Mouse (Mus musculus) R1 (cell line): ENCODE data around the gene Heatr4.

Source experiments
- DNase-seq: peaks from one replicate; pipeline ENCODE4 v3.0.0-alpha.2; 2018; ENCODE audit warnings: low read depth, low spot score

Heatr4 gene

DNA sequence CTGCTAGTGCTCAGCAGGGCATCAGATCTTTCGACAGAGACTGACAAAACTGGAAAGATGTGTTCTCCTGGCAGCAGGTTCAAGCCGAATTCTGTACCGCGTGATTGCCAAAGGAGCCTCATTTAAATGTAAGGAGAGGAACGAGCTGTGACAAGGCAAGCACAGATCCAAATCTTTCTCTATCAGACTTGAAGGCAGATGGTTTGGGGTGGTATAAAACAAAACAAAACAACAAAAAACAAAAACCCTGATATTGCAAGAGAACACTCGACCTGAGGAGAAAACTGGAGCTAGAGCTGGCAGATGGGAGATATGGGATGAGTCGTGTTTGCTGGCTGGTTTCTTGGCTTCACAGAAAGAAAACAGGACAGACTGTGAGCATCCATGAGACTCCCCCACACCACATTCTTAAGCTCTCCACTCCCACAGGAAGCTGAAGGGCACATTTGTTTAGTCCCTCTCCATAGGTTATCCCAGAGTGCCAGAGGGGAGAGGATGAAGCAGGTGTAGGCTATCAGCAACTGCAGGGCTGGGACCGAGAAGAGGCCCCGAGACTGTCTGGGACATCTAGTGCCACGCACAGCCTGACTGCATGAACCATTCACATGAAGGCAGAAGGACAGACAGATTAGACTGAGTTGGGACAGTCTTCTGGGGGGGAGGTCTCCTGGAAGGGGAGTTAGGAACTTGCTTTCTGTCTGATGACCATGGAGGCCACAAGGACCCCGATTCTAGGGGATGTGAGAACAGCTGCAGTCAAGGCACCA, 13.9 kb upstream of the Heatr4 start:
- DNase-seq: no peak

- no peak for DNase-seq
Measured at GRCm38 (mm10) chr12:83997221-83997620, 12.6 kb upstream of the Heatr4 start.

DNA sequence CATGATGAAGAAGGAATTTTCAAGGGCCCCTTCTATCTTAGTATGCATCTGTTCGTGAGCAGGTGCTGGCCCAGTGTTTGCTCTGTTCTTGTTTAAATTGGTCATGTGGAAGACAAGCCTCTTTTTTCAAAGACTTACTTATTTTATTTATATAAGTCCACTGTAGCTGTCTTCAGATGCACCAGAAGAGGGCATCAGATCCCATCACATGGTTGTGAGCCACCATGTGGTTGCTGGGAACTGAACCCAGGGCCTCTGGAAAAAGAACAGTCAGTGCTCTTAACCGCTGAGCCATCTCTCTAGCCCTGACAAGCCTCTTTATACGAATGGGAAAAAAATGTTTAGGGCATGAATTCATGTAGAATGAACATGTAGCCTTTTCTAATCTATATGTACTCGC, 4.7 kb upstream of the Heatr4 start:
- peak; percentile 35 for DNase-seq

DNA sequence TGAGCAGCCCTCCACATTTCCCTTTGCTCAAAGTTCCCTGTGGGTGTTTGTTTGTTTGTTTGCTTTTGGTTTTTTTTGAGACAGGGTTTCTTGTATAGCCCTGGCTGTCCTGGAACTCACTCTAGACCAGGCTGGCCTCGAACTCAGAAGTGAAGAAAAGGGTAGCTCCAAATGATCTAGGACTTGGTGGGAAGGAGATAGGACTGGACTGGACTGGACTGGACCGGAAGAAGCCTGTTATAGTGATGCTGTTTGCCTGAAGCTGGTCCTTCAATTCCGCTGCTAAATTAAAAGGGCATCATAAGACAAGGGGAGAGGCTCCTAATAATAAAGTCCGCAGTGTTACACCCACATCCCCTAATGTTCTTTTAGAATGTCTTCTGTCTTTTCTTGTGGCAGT, 3.8 kb upstream of the Heatr4 start:
- DNase-seq: no peak

DNA sequence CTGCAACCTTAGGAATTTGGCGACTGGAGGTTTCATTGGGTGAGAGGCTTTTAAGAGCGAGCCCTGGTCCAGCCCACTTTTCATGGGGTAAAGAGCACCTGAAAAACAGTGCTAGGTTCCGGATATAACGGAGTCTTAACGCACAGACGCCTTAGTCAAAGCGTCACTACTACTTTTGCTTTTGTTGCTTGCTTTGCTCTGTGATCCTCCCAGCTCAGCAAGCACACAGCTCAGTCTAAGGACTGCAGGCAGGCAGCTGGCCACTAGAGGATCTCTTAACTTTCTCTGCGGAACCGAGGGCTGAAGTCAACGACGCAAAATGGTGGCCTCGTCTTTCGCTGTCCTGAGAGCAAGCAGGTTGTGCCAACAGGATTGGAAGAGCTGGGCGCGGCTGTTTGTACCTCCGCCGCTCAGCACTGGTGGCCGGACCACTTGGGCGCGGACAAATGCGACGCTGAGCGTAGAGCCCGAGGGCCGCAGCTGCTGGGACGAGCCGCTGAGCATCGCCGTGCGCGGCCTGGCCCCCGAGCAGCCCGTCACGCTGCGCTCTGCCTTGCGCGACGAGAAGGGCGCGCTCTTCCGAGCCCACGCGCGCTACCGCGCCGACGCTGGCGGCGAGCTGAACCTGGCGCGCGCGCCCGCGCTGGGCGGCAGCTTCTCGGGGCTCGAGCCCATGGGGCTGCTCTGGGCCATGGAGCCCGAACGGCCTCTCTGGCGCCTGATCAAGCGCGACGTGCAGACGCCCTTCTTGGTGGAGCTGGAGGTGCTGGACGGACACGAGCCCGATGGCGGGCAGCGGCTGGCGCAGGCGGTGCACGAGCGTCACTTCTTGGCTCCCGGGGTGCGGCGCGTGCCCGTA, 3.2 kb upstream of the Heatr4 start, which contains the start of gene Acot2:
Acot2 (plus strand) TSS at position 279 of the 859 bp plus-strand sequence.
- DNase-seq: peak; percentile 86

GRCm38 (mm10) chr12:83987242-83987582, 2.6 kb upstream of the Heatr4 start:
- DNase-seq: no peak

DNA sequence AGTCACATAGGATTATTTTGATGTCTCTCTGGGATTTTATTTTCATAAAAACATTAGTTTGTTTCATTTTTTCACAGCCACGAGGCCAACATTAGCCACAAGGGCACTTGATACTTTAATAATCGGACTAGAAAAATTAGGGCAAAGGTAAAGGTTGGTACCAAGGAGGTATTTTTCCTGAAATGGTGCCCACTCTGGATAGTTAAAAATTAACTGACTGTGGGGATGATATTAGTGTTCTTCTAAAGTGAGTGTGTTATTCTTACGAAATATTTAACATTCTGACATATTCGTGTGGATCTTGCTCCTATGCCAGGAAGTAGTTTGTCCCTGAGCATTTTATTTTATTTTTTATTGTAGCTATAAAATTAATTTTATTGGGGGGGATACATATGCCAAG, 3.0 kb downstream of the Heatr4 start:
- no peak for DNase-seq

DNA sequence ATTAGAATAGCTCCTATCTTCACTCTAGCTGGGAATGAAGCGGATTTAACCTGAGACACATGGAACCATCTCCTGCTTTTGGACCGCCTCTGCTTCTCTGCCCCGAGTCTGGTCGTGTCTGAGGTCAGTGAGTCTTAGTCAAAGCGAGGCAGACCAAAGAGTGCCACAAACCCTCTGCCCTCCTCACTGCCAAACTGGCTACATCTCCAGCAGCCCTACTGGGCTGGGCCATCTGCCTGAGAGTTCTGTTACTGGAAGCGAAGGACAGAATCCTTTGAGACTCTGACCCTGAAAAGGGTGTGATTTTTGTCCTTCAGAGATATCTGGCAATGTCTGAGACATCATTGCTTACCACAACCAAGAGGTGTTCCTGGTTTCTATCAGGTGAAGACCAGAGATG, 5.8 kb downstream of the Heatr4 start:
- no peak for DNase-seq

DNA sequence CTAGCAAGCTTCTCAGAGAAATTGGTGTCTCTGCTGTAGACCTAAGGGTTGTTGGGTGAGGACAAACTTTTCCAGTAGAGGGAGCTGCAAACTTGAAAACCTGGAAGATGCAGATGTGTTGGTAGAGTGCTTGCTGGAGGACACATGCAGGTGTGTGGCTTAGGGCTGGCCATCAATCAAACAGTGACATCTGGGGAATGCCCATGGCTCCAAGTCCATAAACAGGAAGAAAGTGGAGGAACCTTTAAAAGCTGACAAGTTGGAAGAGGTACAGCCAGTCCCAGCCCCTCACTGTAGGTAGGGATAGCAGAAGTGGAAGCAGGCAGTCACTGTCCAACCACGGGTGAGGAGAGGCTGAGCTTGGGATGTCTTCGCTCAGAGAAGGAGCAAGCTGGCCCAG, 12.5 kb downstream of the Heatr4 start:
- peak; percentile 55 for DNase-seq

DNA sequence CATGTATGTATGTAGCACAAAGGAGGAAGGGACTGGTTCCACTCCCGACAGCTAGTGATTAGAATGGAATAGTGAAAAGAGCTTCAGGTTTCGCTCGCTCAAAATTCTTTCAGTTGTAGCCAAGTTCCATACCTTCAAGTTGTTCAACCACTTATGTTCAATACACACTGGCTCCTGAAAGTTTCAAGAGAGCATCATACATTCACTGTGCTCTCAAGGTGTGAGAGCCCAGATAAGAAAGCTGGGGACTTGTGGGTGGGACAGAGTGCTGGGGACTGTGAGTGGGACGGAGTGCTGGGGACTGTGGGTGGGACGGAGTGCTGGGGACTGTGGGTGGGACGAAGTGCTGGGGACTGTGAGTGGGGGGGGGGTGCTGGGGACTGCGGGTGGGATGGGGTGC, 19.4 kb downstream of the Heatr4 start:
- DNase-seq: no peak

- no peak for DNase-seq
Measured at GRCm38 (mm10) chr12:83958278-83958677, 26.4 kb downstream of the Heatr4 start.

DNA sequence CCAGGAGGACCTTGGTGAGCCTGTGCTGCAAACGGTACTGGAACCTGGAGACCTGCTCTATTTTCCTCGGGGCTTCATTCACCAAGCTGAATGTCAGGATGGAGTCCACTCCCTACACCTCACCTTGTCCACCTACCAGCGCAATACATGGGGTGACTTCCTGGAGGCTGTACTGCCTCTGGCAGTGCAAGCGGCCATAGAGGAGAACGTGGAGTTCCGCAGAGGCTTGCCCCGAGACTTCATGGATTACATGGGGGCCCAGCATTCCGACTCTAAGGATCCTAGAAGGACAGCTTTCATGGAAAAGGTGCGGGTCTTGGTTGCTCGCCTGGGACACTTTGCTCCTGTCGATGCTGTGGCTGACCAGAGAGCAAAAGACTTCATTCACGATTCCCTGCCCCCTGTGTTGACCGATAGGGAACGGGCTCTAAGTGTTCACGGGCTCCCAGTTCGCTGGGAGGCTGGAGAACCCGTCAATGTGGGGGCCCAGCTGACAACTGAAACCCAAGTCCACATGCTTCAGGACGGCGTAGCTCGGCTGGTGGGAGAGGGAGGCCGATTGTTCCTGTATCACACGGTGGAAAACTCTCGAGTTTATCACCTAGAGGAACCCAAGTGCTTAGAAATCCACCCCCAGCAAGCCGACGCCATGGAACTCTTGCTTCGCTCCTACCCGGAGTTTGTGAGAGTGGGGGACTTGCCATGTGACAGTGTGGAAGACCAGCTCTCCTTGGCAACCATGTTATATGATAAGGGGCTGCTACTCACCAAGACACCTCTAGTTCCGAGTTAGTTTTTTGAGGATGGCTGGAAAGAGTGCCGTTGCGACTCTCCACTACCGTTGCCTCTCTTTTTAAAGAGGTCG, 32.7 kb downstream of the Heatr4 start:
- DNase-seq: no peak

GRCm38 (mm10) chr12:83950840-83951701, 33.6 kb downstream of the Heatr4 start:
- peak; percentile 50 for DNase-seq

GRCm38 (mm10) chr12:83950493-83950839, 34.2 kb downstream of the Heatr4 start, which contains the start of gene Riox1:
Riox1 (plus strand) TSS chr12:83950608.
- peak; percentile 86 for DNase-seq

DNA sequence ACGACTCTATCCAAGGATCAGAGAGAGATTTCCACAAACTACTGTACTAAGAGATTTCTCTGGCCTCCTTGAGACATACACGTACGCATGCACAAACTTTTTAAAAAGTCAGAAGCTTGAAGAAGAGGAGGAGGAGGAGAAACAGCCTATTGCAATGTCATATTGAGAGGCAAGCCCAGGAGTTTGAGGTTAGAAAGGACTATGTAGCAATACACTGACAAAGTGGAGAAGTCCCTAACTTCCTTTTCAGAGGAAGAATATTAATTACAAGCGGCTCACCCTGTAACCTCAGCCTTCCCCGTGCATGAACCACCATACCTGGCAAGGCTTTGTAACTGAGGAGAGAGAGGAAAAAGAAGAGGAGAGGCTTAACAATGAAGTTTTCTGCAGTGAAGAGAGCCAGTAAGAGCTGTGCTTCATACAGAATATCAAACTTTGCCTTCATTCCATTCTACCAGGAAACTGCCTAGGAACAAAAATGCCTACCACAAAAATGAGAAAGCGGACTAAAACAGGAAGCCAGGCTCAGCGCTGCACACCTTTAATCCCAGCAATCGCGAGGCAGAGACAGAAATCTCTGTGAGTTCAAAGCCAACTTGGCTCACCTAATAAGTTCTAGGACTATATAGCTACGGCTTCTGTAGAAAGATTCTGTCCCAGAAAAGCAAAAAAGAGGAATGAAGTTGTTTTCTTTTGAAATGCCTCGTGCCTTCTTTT, 34.7 kb downstream of the Heatr4 start:
- DNase-seq: no peak

DNA sequence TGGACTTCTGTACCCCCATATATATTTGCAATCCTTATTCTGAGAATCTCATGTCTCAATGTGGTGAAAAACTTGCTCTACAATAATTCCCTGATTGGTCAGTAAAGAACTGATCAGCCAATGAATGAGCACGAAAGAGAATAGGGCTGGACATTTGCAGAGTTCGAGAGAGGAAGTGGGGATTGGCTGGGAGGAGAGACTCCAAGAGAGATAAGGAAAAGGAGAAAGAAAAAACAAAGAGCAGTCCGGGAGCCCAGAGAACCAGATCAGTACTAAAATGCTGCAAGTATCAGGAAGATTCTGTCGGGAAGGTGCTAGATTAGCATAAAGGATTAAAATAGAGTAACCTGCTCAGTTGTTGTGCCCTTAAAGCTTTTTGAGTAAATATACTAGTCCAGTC, 35.6 kb downstream of the Heatr4 start:
- peak; percentile 71 for DNase-seq

- no peak for DNase-seq
Measured at GRCm38 (mm10) chr12:83947260-83947811, 37.3 kb downstream of the Heatr4 start.

DNA sequence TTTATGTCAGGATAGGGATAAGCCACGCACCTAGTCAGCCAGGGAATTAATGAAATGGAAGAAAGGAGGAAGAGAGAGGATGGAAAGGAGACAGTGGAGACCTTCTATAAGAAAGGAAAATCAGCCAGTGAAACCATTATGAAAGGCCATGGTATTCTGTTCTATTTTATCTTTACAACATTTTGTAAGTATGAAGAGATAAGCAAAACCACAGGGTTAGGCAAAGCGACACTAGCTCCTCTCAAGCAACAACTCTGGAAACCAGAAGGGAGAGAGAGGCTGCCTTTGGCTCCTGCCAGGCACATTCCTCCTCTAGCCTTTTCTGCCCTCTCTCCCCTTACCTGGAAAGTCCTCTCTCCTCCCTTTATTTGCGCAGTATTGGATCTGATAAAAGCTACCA, 42.7 kb downstream of the Heatr4 start:
- no peak for DNase-seq

GRCm38 (mm10) chr12:83940031-83940430, 44.6 kb downstream of the Heatr4 start:
- DNase-seq: no peak

DNA sequence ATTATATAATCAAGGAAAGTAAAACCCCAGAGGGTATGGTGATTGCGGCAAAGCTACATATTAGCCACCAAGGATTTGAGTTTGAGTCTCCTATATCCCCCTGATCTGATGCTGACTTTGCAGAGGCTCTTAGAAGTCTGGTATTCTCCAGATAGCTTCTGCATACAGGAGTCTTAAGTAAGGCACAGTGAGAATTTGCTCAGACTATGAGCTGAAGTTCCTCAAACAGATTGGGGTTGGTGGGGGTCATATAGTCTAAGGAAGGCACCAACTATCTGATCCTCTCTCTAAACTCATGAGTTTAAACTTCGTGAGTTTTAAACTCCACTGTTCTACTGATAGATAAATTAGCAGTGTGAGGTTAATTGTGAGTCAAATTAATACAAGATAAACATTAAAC, 45.3 kb downstream of the Heatr4 start:
- no peak for DNase-seq
